Mouse (Mus musculus) limb, embryonic 14.5 days (tissue): ENCODE results near the gene Map7d1. TPM values are rescaled to one million over a fixed set of nuclear protein-coding genes. Genes with fewer than 3 reads are reported as not detected.
A peak's percentile ranks its signal among the peaks of the same experiment; 100 is the strongest.

ENCODE experiments used
- ATAC-seq: fragments of 200-750 bp; cut with Nextera tagmentation; 2 replicates; pipeline ENCODE4 v1.8.0; 2017; ENCODE audit warnings: low read depth, moderate number of reproducible peaks, moderate TSS enrichment; ENCODE audit not compliant: low FRiP score
- DNase-seq: peaks from one replicate; pipeline ENCODE4 v3.0.0-alpha.2; 2015; ENCODE audit warnings: low spot score
- H3K27ac ChIP-seq: fragments of 300-500 bp; sonication (generic); replicated peaks from 2 replicates; pipeline ENCODE4 v1.5.1; 2014; ENCODE audit warnings: low read depth, mild to moderate bottlenecking, low read length, moderate library complexity, mixed read lengths
- H3K27me3 ChIP-seq: fragments of 300-500 bp; sonication (generic); 2 replicates; pipeline ENCODE4 v1.6.1; 2014; ENCODE audit warnings: low read length, mixed read lengths; ENCODE audit not compliant: control insufficient read depth, insufficient read depth
- H3K36me3 ChIP-seq: fragments of 300-500 bp; sonication (generic); 2 replicates; pipeline ENCODE4 v1.6.1; 2014; ENCODE audit warnings: mild to moderate bottlenecking, low read length, moderate library complexity, mixed read lengths; ENCODE audit not compliant: control insufficient read depth, insufficient read depth
- H3K4me1 ChIP-seq: fragments of 300-500 bp; sonication (generic); 2 replicates; pipeline ENCODE4 v1.6.1; 2014; ENCODE audit warnings: antibody characterized with exemption, low read length, mixed read lengths; ENCODE audit not compliant: control insufficient read depth, insufficient read depth
- H3K4me2 ChIP-seq: fragments of 300-500 bp; sonication (generic); replicated peaks from 2 replicates; pipeline ENCODE4 v1.6.1; 2014; ENCODE audit warnings: low read depth, mild to moderate bottlenecking, low read length, moderate library complexity; ENCODE audit not compliant: severe bottlenecking
- H3K4me3 ChIP-seq: fragments of 300-500 bp; sonication (generic); replicated peaks from 2 replicates; pipeline ENCODE4 v1.5.1; 2014; ENCODE audit warnings: low read length
- H3K9ac ChIP-seq: fragments of 300-500 bp; sonication (generic); 2 replicates; pipeline ENCODE4 v1.6.1; 2014; ENCODE audit warnings: mild to moderate bottlenecking, low read depth, low read length, moderate library complexity; ENCODE audit not compliant: severe bottlenecking
- H3K9me3 ChIP-seq: fragments of 300-500 bp; sonication (generic); 2 replicates; pipeline ENCODE4 v1.6.1; 2016; ENCODE audit warnings: low read length; ENCODE audit not compliant: control insufficient read depth
- POLR2A ChIP-seq: fragments of 200-500 bp; IDR thresholded peaks from 2 replicates; pipeline ENCODE4 v1.8.0; 2012; ENCODE audit warnings: inconsistent platforms, mild to moderate bottlenecking, moderate library complexity, borderline replicate concordance; ENCODE audit not compliant: insufficient read depth, insufficient read length; ENCODE audit errors: extremely low read depth
- WGBS: fragments of 180-500 bp; shearing (Covaris S2); extraction: QIAGEN DNeasy Blood & Tissue Kit; methylation state at CpG from one replicate; pipeline ENCODE4 v1.1.7; 2014; 5-methylcytosine and 5-hydroxymethylcytosine counted together
- polyA plus RNA-seq, 2 experiments: library from polyadenylated mRNA; depleted of rRNA in 1 of 2; stranded (reverse) in 1 of 2; unstranded in 1 of 2; fragments of >200 nt; fragmentation: Nextera tagmentation in 1 of 2; extraction: Ambion mirVana in 1 of 2; gene quantifications; 2 replicates each; pipeline versions ENCODE4 v1.2.1 to v1.2.3; 2012 to 2014

Gene Map7d1
- polyA plus RNA-seq (2012; rRNA removed) (113 and 119 TPM in 2 replicates), polyA plus RNA-seq (2014; fragmentation: Nextera tagmentation; extraction: Ambion mirVana) (58.3 and 68.4 TPM in 2 replicates)

DNA sequence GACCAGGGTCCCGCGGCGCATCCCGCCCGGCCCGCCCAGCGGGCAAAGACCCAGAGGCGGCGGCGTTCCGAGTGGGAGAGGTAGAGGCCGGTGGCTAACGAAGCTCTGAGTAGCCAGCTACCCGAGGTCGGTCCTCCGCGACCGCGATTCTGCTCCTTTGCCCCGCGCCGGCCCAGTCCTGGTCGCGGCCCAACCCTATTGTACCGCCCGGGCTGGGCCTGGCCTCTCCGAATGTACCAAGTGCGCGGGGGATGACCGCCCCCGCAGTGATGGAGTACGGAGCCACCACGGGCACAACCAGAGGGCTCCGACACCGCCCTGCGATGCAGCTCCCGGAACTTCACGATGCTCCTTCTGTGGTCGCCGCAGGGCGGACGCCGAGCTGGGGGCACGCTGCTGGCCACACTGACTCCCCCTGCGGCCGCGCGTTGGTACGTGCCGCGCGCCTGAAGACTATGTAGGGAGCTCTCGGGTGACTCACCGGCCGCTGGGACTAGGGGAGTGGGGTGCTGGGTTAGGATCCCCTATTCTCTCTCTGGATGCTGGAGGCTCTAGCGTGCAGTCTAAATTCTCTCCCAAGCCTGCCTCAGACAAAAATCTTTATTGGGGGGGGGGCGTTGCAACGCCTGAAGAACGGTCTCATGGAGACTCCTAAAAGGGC lies at the start of gene Map7d1:
Gene Map7d1 (minus strand): TSS at position 213 of the 661 bp plus-strand sequence.
- peak; percentile 83 for ATAC-seq
- Histone ChIP-seq H3K27ac (peak within 1 kb of the TSS; percentile 92), H3K4me1 (peaks cover 67% of the 10 kb centered on the region), H3K36me3 (peaks cover 10% of the 10 kb centered on the region; the same call in 1 of the 2 replicates), H3K4me3 (peak within 1 kb of the TSS; percentile 100), H3K9me3 (no peaks in the 10 kb centered on the region), H3K27me3 (no peaks in the 10 kb centered on the region), H3K4me2 (peak within 1 kb of the TSS; percentile 95), H3K9ac (peak within 1 kb of the TSS; percentile 93)
- DNase-seq = peak; percentile 78
- peak; percentile 81; the same call in 1 of the 2 replicates for TF ChIP-seq POLR2A
- WGBS = 0% methylated on average over 45 of the region's 59 CpGs

- Histone ChIP-seq H3K4me3 (no peak overlapping the region), H3K4me2 (no peak overlapping the region), H3K9me3 (no peaks in the 10 kb centered on the region), H3K9ac (no peak overlapping the region), H3K27me3 (no peaks in the 10 kb centered on the region; the same call in 1 of the 2 replicates), H3K36me3 (peaks cover 5% of the 10 kb centered on the region; the same call in 1 of the 2 replicates), H3K27ac (no peak overlapping the region), H3K4me1 (peaks cover 26% of the 10 kb centered on the region)
- no peak for ATAC-seq
- no peak for DNase-seq
- WGBS = 86% methylated on average over 1 of the region's 1 CpGs
- no peak for TF ChIP-seq POLR2A
Measured at GRCm38 (mm10) chr4:126305428-126305827, 49.3 kb upstream of the Map7d1 start.

- H3K4me3 ChIP-seq = no peak overlapping the region
- no peak overlapping the region for H3K4me2 ChIP-seq
- H3K9me3 ChIP-seq = no peaks in the 10 kb centered on the region
- H3K27ac ChIP-seq = no peak overlapping the region
- TF ChIP-seq POLR2A = no peak
- WGBS = 52% methylated on average over 4 of the region's 4 CpGs
- DNase-seq = no peak
- ATAC-seq = no peak
- peaks cover 25% of the 10 kb centered on the region for H3K4me1 ChIP-seq
- H3K9ac ChIP-seq = no peak overlapping the region
- no peaks in the 10 kb centered on the region; the same call in 1 of the 2 replicates for H3K27me3 ChIP-seq
- no peaks in the 10 kb centered on the region for H3K36me3 ChIP-seq
Measured at GRCm38 (mm10) chr4:126303877-126304276, 47.7 kb upstream of the Map7d1 start.

- Histone ChIP-seq H3K4me2 (peak overlapping the region; percentile 79), H3K27me3 (no peaks in the 10 kb centered on the region; the same call in 1 of the 2 replicates), H3K27ac (peak overlapping the region; percentile 80), H3K9me3 (no peaks in the 10 kb centered on the region), H3K4me3 (peak overlapping the region; percentile 37), H3K4me1 (peaks cover 33% of the 10 kb centered on the region), H3K9ac (peak overlapping the region; percentile 52), H3K36me3 (0 out of 2 replicates have a peak, but pooled peaks cover 3% of the 10 kb centered on the region)
- ATAC-seq = no peak
- no peak for DNase-seq
- WGBS = 6% methylated on average over 27 of the region's 27 CpGs
- TF ChIP-seq POLR2A = no peak
Measured at GRCm38 (mm10) chr4:126301584-126302309, 45.6 kb upstream of the Map7d1 start.

DNA sequence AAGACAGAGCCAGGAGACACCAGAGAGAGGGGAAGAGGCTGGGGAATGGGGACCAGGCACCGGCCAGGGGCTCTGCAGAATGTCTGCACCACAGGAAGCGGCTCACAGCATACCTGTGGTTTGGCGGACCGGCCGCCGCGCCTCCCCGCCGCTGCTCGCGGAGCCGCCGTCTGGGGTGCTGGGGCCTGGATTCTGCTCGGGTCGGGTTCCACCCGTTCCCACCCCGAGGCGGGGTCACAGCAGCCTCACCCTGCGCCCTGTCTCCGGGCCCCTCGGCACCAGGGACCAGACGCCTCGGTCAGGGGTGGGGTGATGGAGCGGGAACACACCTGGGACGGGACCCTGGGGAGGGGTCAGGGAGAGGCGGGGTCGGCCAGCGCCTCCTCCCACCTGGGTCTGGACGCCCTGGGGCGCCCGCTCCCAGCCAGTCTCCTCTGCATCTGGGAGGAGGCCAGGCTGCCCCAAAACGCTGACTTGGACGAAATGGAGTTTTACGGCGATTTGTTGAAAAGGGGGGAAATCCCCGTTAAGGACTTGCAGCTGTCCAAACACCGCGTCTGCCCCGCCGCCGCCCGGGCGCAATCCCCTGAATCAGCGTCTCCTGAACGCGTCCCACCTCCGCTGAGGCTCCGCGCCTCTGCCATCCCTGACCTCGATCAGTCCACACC lies 44.9 kb upstream of the Map7d1 start:
- H3K27ac ChIP-seq = peak overlapping the region; percentile 80
- H3K9me3 ChIP-seq = no peaks in the 10 kb centered on the region
- peak overlapping the region; percentile 52 for H3K9ac ChIP-seq
- TF ChIP-seq POLR2A = no peak
- no peaks in the 10 kb centered on the region; the same call in 1 of the 2 replicates for H3K27me3 ChIP-seq
- H3K4me2 ChIP-seq = peak overlapping the region; percentile 79
- ATAC-seq (peak; percentile 71), DNase-seq (peak; percentile 59)
- under 1% methylated on average over 33 of the region's 50 CpGs for WGBS
- peak overlapping the region; percentile 37 for H3K4me3 ChIP-seq
- peaks cover 40% of the 10 kb centered on the region for H3K4me1 ChIP-seq
- 0 out of 2 replicates have a peak, but pooled peaks cover 3% of the 10 kb centered on the region for H3K36me3 ChIP-seq
